9 mouse cellular contexts compared by ENCODE assay signal in genomic region chr2:158852579-158852978, GRCm38 (mm10). TPM values are rescaled to one million over a fixed set of nuclear protein-coding genes. Genes with fewer than 3 reads are reported as not detected.
DNase-seq lines count a peak whose midpoint lies in the region; ATAC-seq lines count a peak whose summit lies in the region.
"Had no signal": no experiment of that assay in that cellular context is flagged by ENCODE, and none has a peak within 500 bp of the region (broad histone marks: within the 10 kb centered on the region; RNA-seq: fewer than 3 reads in every experiment).

No protein-coding gene starts in this region.

- H3K4me3 ChIP-seq in heart, embryonic 12.5 days: no peak overlapping the region
- H3K4me3 ChIP-seq: embryonic facial prominence, embryonic 15.5 days had no signal

- intact Hi-C loops in heart, postnatal 10 days (cut with DNase I): no loop called here
- intact Hi-C loops in left cerebral cortex, postnatal 25 days (cut with DNase I): no loop called here

- H3K27me3 ChIP-seq in heart, embryonic 12.5 days (replicated peaks): no peaks in the 10 kb centered on the region
- H3K27me3 ChIP-seq: embryonic facial prominence, embryonic 15.5 days had no signal

- H3K27ac ChIP-seq in heart, embryonic 12.5 days (ENCODE audit: poor library complexity, severe bottlenecking): no peak overlapping the region
- H3K27ac ChIP-seq: embryonic facial prominence, embryonic 15.5 days had no signal

- WGBS in heart, embryonic 12.5 days: 35% methylated on average over 2 of the region's 2 CpGs

- H3K4me1 ChIP-seq in heart, embryonic 12.5 days (replicated peaks): 0 out of 2 replicates have a peak, but pooled peaks cover 2% of the 10 kb centered on the region

- H3K9me3 ChIP-seq in heart, embryonic 12.5 days (replicated peaks): no peaks in the 10 kb centered on the region
- H3K9me3 ChIP-seq: embryonic facial prominence, embryonic 15.5 days had no signal

- no peak overlapping the region for H3K4me2 ChIP-seq in heart, embryonic 12.5 days
- H3K4me2 ChIP-seq: embryonic facial prominence, embryonic 15.5 days had no signal

- ATAC-seq in heart, embryonic 12.5 days (ENCODE audit: insufficient number of reproducible peaks, low FRiP score): no peak
- ATAC-seq in erythroblast, adult 5-6 weeks (replicated peaks; ENCODE audit: low FRiP score, poor library complexity, severe bottlenecking): no peak

- peaks cover 59% of the 10 kb centered on the region for H3K36me3 ChIP-seq in heart, embryonic 12.5 days

- peak; percentile 47 to 69 for DNase-seq in heart, postnatal 10 days
- DNase-seq in urinary bladder, postnatal 14 days (ENCODE audit: low spot score): peak; percentile 41
- DNase-seq in urinary bladder, postnatal 10 days (ENCODE audit: low spot score): no peak
- peak; percentile 32 for DNase-seq in c-Kit-positive CD71-negative TER-119-negative erythroid progenitor cells, embryonic 14.5 days (ENCODE audit: low read depth)
- peak; percentile 42 to 50 for DNase-seq in left cerebral cortex, postnatal 25 days (ENCODE audit: low spot score in 2 of 2)
- DNase-seq in retina, postnatal 1 day: peak; percentile 41

- no peak overlapping the region for H3K9ac ChIP-seq in heart, embryonic 12.5 days
- H3K9ac ChIP-seq: embryonic facial prominence, embryonic 15.5 days had no signal

RNA-seq across cellular contexts. Expression of gene Dhx35, which starts 58.0 kb away (rescaled TPM):
- total RNA-seq in heart, postnatal 10 days (2021): 10 to 100 TPM; 24.9 to 30.2 TPM
- 14.1 and 14.9 TPM in 2 replicates for polyA plus RNA-seq in heart, embryonic 12.5 days (2016; fragmentation: Nextera tagmentation; extraction: Ambion mirVana)
- total RNA-seq in left cerebral cortex, postnatal 25 days (2021): 10 to 100 TPM; 13.5 to 17.4 TPM
- total RNA-seq in erythroblast, adult 5-6 weeks (2015; ENCODE audit: low replicate concordance): 3.6 and 5.0 TPM in 2 replicates
- total RNA-seq in erythroblast, adult 5-6 weeks (2017; ENCODE audit: low replicate concordance): 1.9 and 2.8 TPM in 2 replicates
